Mouse (Mus musculus): ENCODE data around the gene Pla2g4b.
A peak's percentile ranks its signal among the peaks of the same experiment; 100 is the strongest.

Gene Pla2g4b

GRCm38 (mm10) chr2:120062248-120062647 lies 29.0 kb downstream of the Pla2g4b start:
- no peak for DNase-seq (ENCODE audit: low read depth)

DNA sequence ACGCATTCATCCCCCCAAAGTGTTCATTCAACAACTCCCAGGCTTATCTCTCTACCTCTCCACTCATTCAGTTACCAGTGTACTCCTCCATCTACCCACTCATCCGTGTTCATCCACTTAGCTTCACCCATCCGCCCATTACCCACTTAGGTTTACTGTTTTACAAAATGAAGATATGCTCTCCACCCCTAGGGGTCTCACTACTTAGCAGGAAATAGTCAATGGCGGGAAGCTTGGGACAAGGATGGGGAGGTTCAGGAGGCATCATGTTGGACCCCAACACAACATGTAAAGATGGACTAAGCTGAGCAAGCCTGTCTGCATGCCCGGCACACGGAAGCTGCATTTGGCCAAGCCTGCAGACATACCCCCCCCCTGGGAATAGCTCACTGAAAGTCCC lies 31.4 kb downstream of the Pla2g4b start:
- no peak for DNase-seq (ENCODE audit: low read depth)

GRCm38 (mm10) chr2:120065243-120065642 lies 32.0 kb downstream of the Pla2g4b start:
- no peak for DNase-seq (ENCODE audit: low read depth)

GRCm38 (mm10) chr2:120066224-120066623 lies 33.0 kb downstream of the Pla2g4b start:
- DNase-seq (ENCODE audit: low read depth): no peak

- DNase-seq (ENCODE audit: low read depth): no peak
Measured at GRCm38 (mm10) chr2:120068555-120069465, 35.6 kb downstream of the Pla2g4b start.

- DNase-seq (ENCODE audit: low read depth): no peak
Measured at GRCm38 (mm10) chr2:120069466-120069990, 36.3 kb downstream of the Pla2g4b start.

GRCm38 (mm10) chr2:120074096-120074495 lies 40.9 kb downstream of the Pla2g4b start:
- DNase-seq (ENCODE audit: low read depth): no peak

GRCm38 (mm10) chr2:120076076-120076705 lies 43.0 kb downstream of the Pla2g4b start:
- DNase-seq (ENCODE audit: low read depth): no peak

DNA sequence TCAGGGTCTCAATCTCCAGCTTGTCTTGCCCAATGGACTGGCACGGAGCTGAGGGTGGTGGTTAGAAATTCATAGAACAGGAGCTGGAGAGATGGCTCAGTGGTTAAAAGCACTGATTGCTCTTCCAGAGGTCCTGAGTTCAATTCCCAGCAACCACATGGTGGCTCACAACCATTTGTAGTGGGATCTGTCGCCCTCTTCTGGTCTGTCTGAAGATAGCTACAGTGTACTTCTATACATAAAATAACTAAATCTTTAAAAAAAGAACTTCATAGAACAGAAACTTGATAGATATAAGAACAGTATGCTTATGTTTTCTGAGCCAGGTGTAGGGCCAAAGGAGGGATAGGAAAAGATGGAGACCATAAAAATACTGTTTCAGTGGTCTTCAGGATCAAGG lies 49.2 kb downstream of the Pla2g4b start:
- DNase-seq (ENCODE audit: low read depth): no peak

DNA sequence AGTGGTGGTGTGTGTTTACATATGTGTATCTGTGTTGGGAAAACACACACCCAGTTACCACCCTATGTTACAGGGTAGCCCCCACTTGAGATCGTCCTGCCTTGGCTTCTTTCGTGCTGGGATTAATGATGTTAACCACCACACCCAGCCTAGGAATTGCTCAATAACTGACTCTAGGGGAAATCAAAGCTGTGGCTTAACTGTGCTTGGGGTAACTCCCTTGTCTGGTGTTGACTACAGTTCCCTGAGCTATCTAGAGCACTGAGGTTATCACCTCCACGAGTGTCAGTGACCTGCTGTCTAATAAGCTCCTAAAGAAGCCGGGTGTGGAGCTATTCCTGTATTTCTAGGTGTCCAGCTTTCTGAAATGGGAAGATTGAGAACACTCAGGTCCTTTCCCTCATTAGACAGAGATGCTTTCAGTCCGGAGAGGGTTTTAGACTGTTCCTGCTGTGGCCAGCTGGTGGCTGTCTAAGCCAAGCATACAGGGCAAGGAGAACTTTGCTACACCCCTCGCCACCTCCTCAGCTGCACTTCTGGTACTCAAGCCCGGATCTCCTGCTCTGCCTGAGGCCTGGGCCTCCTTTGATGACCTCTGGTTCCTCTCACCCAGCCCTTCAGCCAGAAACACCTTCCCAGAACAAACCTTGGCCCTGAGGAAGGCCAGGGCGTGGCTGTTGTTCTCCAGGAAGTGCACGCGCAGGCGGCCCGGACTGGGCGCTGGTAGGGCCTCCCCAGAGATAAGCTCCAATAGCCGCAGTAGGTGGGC lies 51.6 kb downstream of the Pla2g4b start:
- peak; percentile 38 for DNase-seq (ENCODE audit: low read depth)

GRCm38 (mm10) chr2:120086038-120086437 lies 52.8 kb downstream of the Pla2g4b start:
- DNase-seq (ENCODE audit: low read depth): no peak

- no peak for DNase-seq (ENCODE audit: low read depth)
Measured at GRCm38 (mm10) chr2:120087391-120087790, 54.2 kb downstream of the Pla2g4b start.

DNA sequence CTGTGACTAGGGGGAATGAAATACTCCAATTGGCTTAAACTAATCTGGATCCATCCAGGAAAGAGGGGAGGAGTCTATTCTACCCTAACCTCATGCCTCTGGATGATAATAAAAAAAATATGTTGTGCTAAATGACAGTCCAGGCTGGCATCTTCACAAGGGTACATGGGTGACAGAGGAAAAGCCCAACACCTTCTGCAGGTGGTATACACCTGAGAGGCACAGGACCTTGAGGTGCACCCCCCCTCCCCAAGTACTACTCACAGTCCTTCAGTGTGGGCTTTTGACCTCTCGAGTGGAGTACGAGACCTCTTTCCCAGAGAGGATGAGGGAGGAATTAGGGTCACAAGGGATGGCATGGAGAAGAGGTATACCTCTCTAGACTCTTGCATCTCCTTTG lies 54.7 kb downstream of the Pla2g4b start:
- DNase-seq (ENCODE audit: low read depth): no peak

GRCm38 (mm10) chr2:120090979-120091378 lies 57.8 kb downstream of the Pla2g4b start:
- DNase-seq (ENCODE audit: low read depth): no peak
